Mouse (Mus musculus): Measurements from ENCODE around the gene Crim1. TPM values are rescaled to one million over a fixed set of nuclear protein-coding genes. Genes with fewer than 3 reads are reported as not detected.

Gene Crim1
- polyA plus RNA-seq, 1 experiment, result 0.10 TPM

- no peaks in the 10 kb centered on the region for H3K9me3 ChIP-seq (ENCODE audit: control insufficient read depth, low read length)
- TF ChIP-seq TAL1 (IDR thresholded peaks at IDR 0.05; ENCODE audit: low read length), result no peak
- H3K27me3 ChIP-seq (ENCODE audit: control insufficient read depth), result no peaks in the 10 kb centered on the region
- H3K36me3 ChIP-seq (ENCODE audit: control insufficient read depth), result no peaks in the 10 kb centered on the region
- H3K4me3 ChIP-seq (replicated peaks), result no peak overlapping the region
- H3K4me1 ChIP-seq (ENCODE audit: control insufficient read depth), result no peaks in the 10 kb centered on the region
Measured at GRCm38 (mm10) chr17:78221007-78221642, 21.1 kb downstream of the Crim1 start.

DNA sequence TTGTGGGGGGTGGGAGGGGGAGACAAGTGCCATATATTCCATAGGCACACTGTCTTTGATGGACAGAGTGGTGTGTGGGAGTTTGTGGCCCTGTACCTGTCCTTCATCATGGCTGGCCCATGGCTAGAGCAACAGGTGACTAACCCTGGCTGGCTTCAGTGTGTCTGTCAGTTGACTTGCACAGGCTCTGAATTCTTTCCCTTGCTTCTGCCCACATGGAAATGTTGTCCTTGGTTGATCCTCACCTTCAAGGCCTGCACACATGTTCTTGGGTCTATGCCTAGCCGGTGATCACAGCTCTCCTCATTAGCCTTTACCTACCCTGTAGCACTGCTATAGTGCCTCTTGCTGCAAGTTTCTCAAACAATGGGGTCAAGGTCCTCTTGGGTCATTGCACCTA is 21.8 kb downstream of the Crim1 start:
- H3K27me3 ChIP-seq (ENCODE audit: control insufficient read depth), result no peaks in the 10 kb centered on the region
- H3K4me1 ChIP-seq (ENCODE audit: control insufficient read depth), result no peaks in the 10 kb centered on the region
- no peaks in the 10 kb centered on the region for H3K36me3 ChIP-seq (ENCODE audit: control insufficient read depth)
- no peak for TF ChIP-seq TAL1 (IDR thresholded peaks at IDR 0.05; ENCODE audit: low read length)
- H3K9me3 ChIP-seq (ENCODE audit: control insufficient read depth, low read length), result no peaks in the 10 kb centered on the region
- H3K4me3 ChIP-seq (replicated peaks), result no peak overlapping the region

DNA sequence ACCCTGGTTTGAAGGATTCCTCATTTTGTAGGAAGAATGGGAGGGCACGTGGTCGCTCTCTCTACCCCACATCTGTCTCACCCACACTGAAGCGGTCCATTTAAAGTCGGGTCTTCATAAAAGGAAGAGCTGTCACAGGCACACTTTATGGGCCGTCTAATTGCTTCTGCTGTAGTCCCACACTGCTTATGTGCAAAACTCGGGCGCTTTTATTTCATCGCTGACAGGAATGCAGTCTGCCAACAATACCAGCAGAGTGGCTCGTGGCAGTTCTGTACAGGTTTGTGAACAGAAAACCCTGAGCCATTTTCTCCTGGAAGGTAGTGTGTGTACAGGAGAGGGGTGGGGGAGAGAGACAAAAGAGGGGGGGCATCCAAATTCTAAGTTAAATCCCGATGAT is 23.9 kb downstream of the Crim1 start:
- Histone ChIP-seq H3K4me3 (replicated peaks) (no peak overlapping the region), H3K36me3 (ENCODE audit: control insufficient read depth) (no peaks in the 10 kb centered on the region), H3K9me3 (ENCODE audit: control insufficient read depth, low read length) (no peaks in the 10 kb centered on the region), H3K4me1 (ENCODE audit: control insufficient read depth) (no peaks in the 10 kb centered on the region), H3K27me3 (ENCODE audit: control insufficient read depth) (no peaks in the 10 kb centered on the region)
- no peak for TF ChIP-seq TAL1 (IDR thresholded peaks at IDR 0.05; ENCODE audit: low read length)
- no peak for TF ChIP-seq GATA1 (IDR thresholded peaks at IDR 0.05; ENCODE audit: low read length)

DNA sequence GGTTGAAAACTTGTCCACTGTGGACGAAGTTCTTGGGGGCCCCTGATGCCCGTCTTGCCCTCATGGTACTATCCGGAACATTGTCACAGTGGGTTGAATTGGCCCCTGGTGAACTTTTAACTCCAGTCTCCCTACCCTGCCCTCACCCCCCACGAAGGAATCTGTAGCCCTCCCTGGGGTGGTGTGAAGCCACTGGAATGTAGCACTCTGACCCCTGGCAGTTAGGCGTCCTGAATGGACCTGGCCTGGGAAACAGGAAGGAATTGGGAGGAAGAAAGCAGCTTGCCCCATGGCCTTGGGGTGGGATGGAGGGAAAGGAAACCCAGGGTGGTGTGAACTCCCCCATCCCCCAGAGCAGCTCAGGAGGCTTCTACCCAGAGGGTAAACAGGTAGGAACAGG is 25.5 kb downstream of the Crim1 start:
- Histone ChIP-seq H3K9me3 (ENCODE audit: control insufficient read depth, low read length) (no peaks in the 10 kb centered on the region), H3K36me3 (ENCODE audit: control insufficient read depth) (no peaks in the 10 kb centered on the region), H3K27me3 (ENCODE audit: control insufficient read depth) (no peaks in the 10 kb centered on the region), H3K4me1 (ENCODE audit: control insufficient read depth) (no peaks in the 10 kb centered on the region), H3K4me3 (replicated peaks) (no peak overlapping the region)
- no peak for TF ChIP-seq GATA1 (IDR thresholded peaks at IDR 0.05; ENCODE audit: low read length)
- TF ChIP-seq TAL1 (IDR thresholded peaks at IDR 0.05; ENCODE audit: low read length), result no peak

GRCm38 (mm10) chr17:78227211-78227610 is 27.2 kb downstream of the Crim1 start:
- no peaks in the 10 kb centered on the region for H3K36me3 ChIP-seq (ENCODE audit: control insufficient read depth)
- H3K9me3 ChIP-seq (ENCODE audit: control insufficient read depth, low read length), result no peaks in the 10 kb centered on the region
- H3K27me3 ChIP-seq (ENCODE audit: control insufficient read depth), result no peaks in the 10 kb centered on the region
- TF ChIP-seq TAL1 (IDR thresholded peaks at IDR 0.05; ENCODE audit: low read length), result no peak
- no peak for TF ChIP-seq GATA1 (IDR thresholded peaks at IDR 0.05; ENCODE audit: low read length)
- H3K4me1 ChIP-seq (ENCODE audit: control insufficient read depth), result no peaks in the 10 kb centered on the region
- H3K4me3 ChIP-seq (replicated peaks), result no peak overlapping the region

DNA sequence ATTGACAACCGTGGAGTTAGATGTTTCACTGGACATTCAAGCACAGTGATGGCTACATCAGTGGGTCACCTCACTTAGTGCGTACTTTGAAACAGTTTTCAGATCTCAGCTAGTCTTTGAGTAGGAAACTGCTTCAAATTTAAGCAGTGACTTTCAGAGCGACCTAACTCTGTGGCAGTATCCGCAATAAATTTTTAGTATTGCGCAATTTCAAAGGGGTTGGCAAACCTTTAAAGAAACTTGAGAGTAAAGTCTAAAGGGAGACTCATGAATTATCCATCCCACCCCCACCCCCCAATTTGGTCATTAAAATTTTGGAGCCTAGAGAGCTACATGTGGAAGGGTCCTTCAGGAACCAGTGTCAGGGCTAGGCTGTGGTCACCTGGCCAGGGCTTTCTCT is 31.5 kb downstream of the Crim1 start:
- TF ChIP-seq TAL1 (IDR thresholded peaks at IDR 0.05; ENCODE audit: low read length), result no peak
- no peak for TF ChIP-seq GATA1 (IDR thresholded peaks at IDR 0.05; ENCODE audit: low read length)
- no peaks in the 10 kb centered on the region for H3K36me3 ChIP-seq (ENCODE audit: control insufficient read depth)
- no peaks in the 10 kb centered on the region for H3K9me3 ChIP-seq (ENCODE audit: control insufficient read depth, low read length)
- H3K4me3 ChIP-seq (replicated peaks), result no peak overlapping the region
- H3K4me1 ChIP-seq (ENCODE audit: control insufficient read depth), result peaks cover 8% of the 10 kb centered on the region
- H3K27me3 ChIP-seq (ENCODE audit: control insufficient read depth), result no peaks in the 10 kb centered on the region

- Histone ChIP-seq H3K27me3 (ENCODE audit: control insufficient read depth) (no peaks in the 10 kb centered on the region), H3K4me3 (replicated peaks) (no peak overlapping the region), H3K4me1 (ENCODE audit: control insufficient read depth) (peaks cover 10% of the 10 kb centered on the region), H3K9me3 (ENCODE audit: control insufficient read depth, low read length) (no peaks in the 10 kb centered on the region), H3K36me3 (ENCODE audit: control insufficient read depth) (no peaks in the 10 kb centered on the region)
- TF ChIP-seq GATA1 (IDR thresholded peaks at IDR 0.05; ENCODE audit: low read length) (no peak), TAL1 (IDR thresholded peaks at IDR 0.05; ENCODE audit: low read length) (no peak)
Measured at GRCm38 (mm10) chr17:78232703-78233102, 32.7 kb downstream of the Crim1 start.

- Histone ChIP-seq H3K4me1 (ENCODE audit: control insufficient read depth) (peaks cover 10% of the 10 kb centered on the region), H3K36me3 (ENCODE audit: control insufficient read depth) (no peaks in the 10 kb centered on the region), H3K9me3 (ENCODE audit: control insufficient read depth, low read length) (no peaks in the 10 kb centered on the region), H3K4me3 (replicated peaks) (no peak overlapping the region), H3K27me3 (ENCODE audit: control insufficient read depth) (no peaks in the 10 kb centered on the region)
- no peak for TF ChIP-seq GATA1 (IDR thresholded peaks at IDR 0.05; ENCODE audit: low read length)
- no peak for TF ChIP-seq TAL1 (IDR thresholded peaks at IDR 0.05; ENCODE audit: low read length)
Measured at GRCm38 (mm10) chr17:78233873-78234272, 33.8 kb downstream of the Crim1 start.

DNA sequence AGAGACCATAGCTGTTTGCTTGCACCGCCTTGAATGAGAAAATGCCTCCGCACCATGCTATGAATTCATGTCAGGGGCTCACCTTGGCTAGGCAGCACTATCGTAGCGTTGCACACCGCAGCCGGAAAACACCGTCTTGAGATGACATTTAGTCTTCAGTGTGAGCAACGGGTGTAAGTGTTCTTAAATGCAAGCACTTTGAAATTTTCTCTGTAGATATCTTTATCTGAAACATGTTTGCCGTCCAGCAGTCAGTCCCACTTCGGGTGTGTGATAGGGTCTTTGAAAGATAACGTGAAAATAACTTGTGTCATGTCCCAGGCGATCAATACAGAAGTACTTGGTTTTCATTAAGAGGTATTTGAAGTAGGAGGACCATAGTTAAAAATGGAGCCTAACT is 36.1 kb downstream of the Crim1 start:
- H3K4me1 ChIP-seq (ENCODE audit: control insufficient read depth), result peaks cover 10% of the 10 kb centered on the region
- no peaks in the 10 kb centered on the region for H3K36me3 ChIP-seq (ENCODE audit: control insufficient read depth)
- H3K9me3 ChIP-seq (ENCODE audit: control insufficient read depth, low read length), result no peaks in the 10 kb centered on the region
- TF ChIP-seq GATA1 (IDR thresholded peaks at IDR 0.05; ENCODE audit: low read length), result no peak
- no peak for TF ChIP-seq TAL1 (IDR thresholded peaks at IDR 0.05; ENCODE audit: low read length)
- H3K4me3 ChIP-seq (replicated peaks), result no peak overlapping the region
- no peaks in the 10 kb centered on the region for H3K27me3 ChIP-seq (ENCODE audit: control insufficient read depth)

GRCm38 (mm10) chr17:78237954-78238353 is 37.9 kb downstream of the Crim1 start:
- no peak overlapping the region for H3K4me3 ChIP-seq (replicated peaks)
- no peak for TF ChIP-seq GATA1 (IDR thresholded peaks at IDR 0.05; ENCODE audit: low read length)
- TF ChIP-seq TAL1 (IDR thresholded peaks at IDR 0.05; ENCODE audit: low read length), result no peak
- no peaks in the 10 kb centered on the region for H3K9me3 ChIP-seq (ENCODE audit: control insufficient read depth, low read length)
- H3K36me3 ChIP-seq (ENCODE audit: control insufficient read depth), result no peaks in the 10 kb centered on the region
- H3K4me1 ChIP-seq (ENCODE audit: control insufficient read depth), result peaks cover 12% of the 10 kb centered on the region
- H3K27me3 ChIP-seq (ENCODE audit: control insufficient read depth), result no peaks in the 10 kb centered on the region

All from erythroblast, embryonic 14.5 days (primary cell).